Mouse (Mus musculus) embryonic facial prominence, embryonic 10.5 days (tissue): ENCODE measurements around the gene Iqch. TPM values are rescaled to one million over a fixed set of nuclear protein-coding genes. Genes with fewer than 3 reads are reported as not detected.

Experiments
- DNase-seq: peaks from one replicate; pipeline ENCODE4 v3.0.0-alpha.2; 2017; ENCODE audit warnings: low spot score
- H3K27ac ChIP-seq: fragments of 300-500 bp; sonication (generic); replicated peaks from 2 replicates; pipeline ENCODE4 v1.5.1; 2016; ENCODE audit warnings: mild to moderate bottlenecking
- H3K27me3 ChIP-seq: fragments of 300-500 bp; sonication (generic); replicated peaks from 2 replicates; pipeline ENCODE4 v1.6.1; 2016; ENCODE audit warnings: low read depth, mild to moderate bottlenecking; ENCODE audit not compliant: poor library complexity, severe bottlenecking
- H3K36me3 ChIP-seq: fragments of 300-500 bp; sonication (generic); replicated peaks from 2 replicates; pipeline ENCODE4 v1.6.1; 2016; ENCODE audit warnings: mild to moderate bottlenecking, moderate library complexity
- H3K4me1 ChIP-seq: fragments of 300-500 bp; sonication (generic); 2 replicates; pipeline ENCODE4 v1.6.1; 2016
- H3K4me3 ChIP-seq: fragments of 300-500 bp; sonication (generic); 2 replicates; pipeline ENCODE4 v1.5.1; 2016; ENCODE audit warnings: mild to moderate bottlenecking, moderate library complexity
- H3K9me3 ChIP-seq: fragments of 300-500 bp; sonication (generic); 2 replicates; pipeline ENCODE4 v1.6.1; 2016; ENCODE audit warnings: mild to moderate bottlenecking
- WGBS: fragments of 180-500 bp; shearing (Covaris S2); methylation state at CpG from one replicate; pipeline ENCODE4 v1.1.7; 2016; 5-methylcytosine and 5-hydroxymethylcytosine counted together
- polyA plus RNA-seq: library from polyadenylated mRNA; unstranded; fragments of >200 nt; fragmentation: Nextera tagmentation; extraction: Ambion mirVana; gene quantifications from 2 replicates; pipeline ENCODE4 v1.2.1, GENCODE M21; 2016

The Iqch gene
- polyA plus RNA-seq, 1 experiment from 2014 or later = 0.09 TPM

GRCm38 (mm10) chr9:63609776-63610175 lies 7.5 kb upstream of the Iqch start:
- peaks cover 71% of the 10 kb centered on the region for H3K4me1 ChIP-seq
- DNase-seq = no peak

GRCm38 (mm10) chr9:63609246-63609645 lies 7.0 kb upstream of the Iqch start:
- DNase-seq = no peak
- H3K36me3 ChIP-seq = no peaks in the 10 kb centered on the region
- no peak overlapping the region for H3K4me3 ChIP-seq
- H3K27ac ChIP-seq = no peak overlapping the region
- 74% methylated on average over 8 of the region's 8 CpGs for WGBS
- no peaks in the 10 kb centered on the region for H3K27me3 ChIP-seq
- no peaks in the 10 kb centered on the region for H3K9me3 ChIP-seq
- peaks cover 71% of the 10 kb centered on the region for H3K4me1 ChIP-seq

More at GRCm38 (mm10) chr9:63609776-63610175, 7.5 kb upstream of the Iqch start:
- Histone ChIP-seq H3K27ac (no peak overlapping the region), H3K9me3 (no peaks in the 10 kb centered on the region), H3K4me3 (no peak overlapping the region), H3K27me3 (no peaks in the 10 kb centered on the region), H3K36me3 (no peaks in the 10 kb centered on the region)
- WGBS = 95% methylated on average over 2 of the region's 2 CpGs

DNA sequence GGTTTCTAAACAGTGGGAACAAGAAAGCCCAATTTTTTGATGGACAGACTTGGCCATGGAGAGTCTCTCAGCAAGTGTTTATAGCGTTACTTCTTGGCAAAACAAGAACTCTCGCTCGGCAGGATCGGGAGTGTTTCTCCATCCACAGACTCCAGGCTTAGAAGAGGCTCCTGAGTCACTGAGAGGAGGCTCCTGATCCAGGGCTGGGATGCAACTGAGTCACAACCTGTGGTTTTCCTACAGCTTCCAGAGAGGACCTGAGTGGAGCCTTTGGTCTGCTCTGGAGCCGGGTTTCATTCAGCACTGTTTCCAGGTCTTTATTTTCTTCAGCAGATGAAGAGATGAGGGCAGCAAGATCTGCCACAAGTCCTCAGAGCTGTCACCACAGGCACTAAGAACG lies 5.7 kb upstream of the Iqch start:
- Histone ChIP-seq H3K4me1 (peaks cover 71% of the 10 kb centered on the region), H3K27ac (no peak overlapping the region), H3K9me3 (no peaks in the 10 kb centered on the region), H3K27me3 (no peaks in the 10 kb centered on the region), H3K36me3 (no peaks in the 10 kb centered on the region), H3K4me3 (no peak overlapping the region)
- 81% methylated on average over 6 of the region's 6 CpGs for WGBS
- no peak for DNase-seq

DNA sequence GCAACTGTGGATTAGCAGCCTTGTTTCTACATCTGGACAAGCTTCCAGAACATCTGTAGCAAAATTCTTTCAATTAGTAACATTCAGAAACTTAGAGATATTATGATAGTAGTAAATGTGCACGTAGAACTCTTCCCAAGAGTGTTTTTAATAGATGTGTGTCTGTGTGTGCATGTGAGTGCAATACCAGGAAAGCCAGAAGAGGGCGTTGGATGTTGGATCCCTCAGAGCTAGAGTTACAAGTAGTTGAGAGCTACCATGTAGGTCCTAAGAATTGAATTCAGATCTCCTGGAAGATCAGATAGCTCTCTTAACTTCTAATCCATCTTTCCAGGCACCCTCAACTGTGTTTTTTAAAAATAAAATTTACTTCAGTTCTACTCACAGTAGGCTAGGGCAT lies 4.3 kb upstream of the Iqch start:
- H3K27me3 ChIP-seq = no peaks in the 10 kb centered on the region
- DNase-seq = no peak
- H3K4me3 ChIP-seq = no peak overlapping the region
- no peaks in the 10 kb centered on the region for H3K9me3 ChIP-seq
- 72% methylated on average over 2 of the region's 2 CpGs for WGBS
- no peaks in the 10 kb centered on the region for H3K36me3 ChIP-seq
- H3K27ac ChIP-seq = no peak overlapping the region
- H3K4me1 ChIP-seq = peaks cover 67% of the 10 kb centered on the region

DNA sequence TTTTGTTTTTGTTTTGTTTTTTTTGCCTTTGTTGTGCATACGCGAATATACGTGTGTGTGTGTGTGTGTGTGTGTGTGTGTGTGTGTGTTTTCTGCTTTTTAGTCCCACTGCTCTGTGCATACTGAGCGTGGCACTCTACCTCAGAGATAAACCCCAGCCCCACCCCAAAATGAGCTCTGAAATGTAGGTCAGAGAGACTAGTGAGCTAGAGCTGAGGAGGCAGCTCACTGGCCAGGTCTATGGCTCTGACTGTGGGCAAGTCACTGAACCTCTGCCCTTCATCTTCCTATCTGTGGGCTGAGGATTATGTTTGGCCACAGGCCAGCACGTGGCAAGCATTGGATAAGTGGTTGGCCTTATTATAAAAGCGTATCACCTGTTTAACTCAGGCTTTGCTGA lies 1.6 kb upstream of the Iqch start:
- DNase-seq = no peak
- Histone ChIP-seq H3K4me3 (peak overlapping the region; percentile 95), H3K9me3 (no peaks in the 10 kb centered on the region), H3K36me3 (no peaks in the 10 kb centered on the region), H3K27ac (no peak overlapping the region), H3K27me3 (no peaks in the 10 kb centered on the region), H3K4me1 (peaks cover 46% of the 10 kb centered on the region)
- 71% methylated on average over 6 of the region's 6 CpGs for WGBS

DNA sequence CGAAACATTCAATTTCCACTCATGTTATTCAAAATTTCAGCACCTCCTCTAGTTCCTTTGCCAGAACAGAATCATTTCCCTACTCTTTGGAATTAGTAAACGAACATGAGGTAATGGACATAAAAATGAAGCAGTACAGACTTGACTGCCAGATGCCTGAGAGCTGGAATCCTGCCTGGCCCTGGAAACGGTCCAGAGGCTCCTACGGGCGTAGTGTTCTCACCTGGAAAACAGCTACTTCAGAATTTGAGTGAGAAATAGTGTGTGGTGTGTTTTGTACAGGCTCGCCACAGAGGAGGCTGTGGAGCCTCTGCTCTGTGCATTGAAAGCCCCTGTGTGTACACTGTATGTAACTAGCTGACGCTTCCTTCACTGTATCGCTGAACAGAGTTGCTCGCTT lies 5.6 kb downstream of the Iqch start:
- no peak overlapping the region for H3K27ac ChIP-seq
- no peak overlapping the region for H3K4me3 ChIP-seq
- no peaks in the 10 kb centered on the region for H3K27me3 ChIP-seq
- H3K9me3 ChIP-seq = no peaks in the 10 kb centered on the region
- peaks cover 6% of the 10 kb centered on the region; the same call in 1 of the 2 replicates for H3K4me1 ChIP-seq
- no peaks in the 10 kb centered on the region for H3K36me3 ChIP-seq
- WGBS = 89% methylated on average over 9 of the region's 9 CpGs
- DNase-seq = no peak

- Histone ChIP-seq H3K4me1 (peaks cover 6% of the 10 kb centered on the region; the same call in 1 of the 2 replicates), H3K27me3 (no peaks in the 10 kb centered on the region), H3K4me3 (no peak overlapping the region), H3K27ac (no peak overlapping the region), H3K9me3 (no peaks in the 10 kb centered on the region), H3K36me3 (no peaks in the 10 kb centered on the region)
- no peak for DNase-seq
- WGBS = 87% methylated on average over 8 of the region's 8 CpGs
Observed at GRCm38 (mm10) chr9:63595652-63596051, 6.6 kb downstream of the Iqch start.

DNA sequence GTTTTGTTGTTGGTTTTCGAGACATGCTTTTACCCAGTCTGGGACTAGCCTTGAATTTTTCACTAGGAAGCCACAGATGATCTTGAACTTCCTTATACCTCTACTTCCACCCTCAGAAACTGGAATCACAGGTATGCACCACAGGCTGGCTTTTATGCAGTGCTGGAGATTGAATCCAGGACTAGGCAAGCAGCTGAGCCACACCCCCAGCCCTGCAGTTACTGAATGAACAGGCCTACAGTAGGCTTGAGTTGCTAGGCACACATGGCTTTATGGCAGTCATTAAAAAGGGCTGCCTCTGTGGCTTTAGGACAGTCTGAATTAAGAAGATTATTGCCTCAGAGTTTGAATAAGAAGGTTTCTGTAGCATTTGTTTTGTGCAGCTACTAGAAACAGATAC lies 7.3 kb downstream of the Iqch start:
- H3K27me3 ChIP-seq = no peaks in the 10 kb centered on the region
- H3K4me3 ChIP-seq = no peak overlapping the region
- H3K27ac ChIP-seq = no peak overlapping the region
- no peaks in the 10 kb centered on the region for H3K36me3 ChIP-seq
- H3K4me1 ChIP-seq = peaks cover 3% of the 10 kb centered on the region; the same call in 1 of the 2 replicates
- no peaks in the 10 kb centered on the region for H3K9me3 ChIP-seq
- 97% methylated on average over 1 of the region's 1 CpGs for WGBS
- DNase-seq = no peak

GRCm38 (mm10) chr9:63591661-63592256 lies 10.5 kb downstream of the Iqch start:
- WGBS = 92% methylated on average over 8 of the region's 8 CpGs

DNA sequence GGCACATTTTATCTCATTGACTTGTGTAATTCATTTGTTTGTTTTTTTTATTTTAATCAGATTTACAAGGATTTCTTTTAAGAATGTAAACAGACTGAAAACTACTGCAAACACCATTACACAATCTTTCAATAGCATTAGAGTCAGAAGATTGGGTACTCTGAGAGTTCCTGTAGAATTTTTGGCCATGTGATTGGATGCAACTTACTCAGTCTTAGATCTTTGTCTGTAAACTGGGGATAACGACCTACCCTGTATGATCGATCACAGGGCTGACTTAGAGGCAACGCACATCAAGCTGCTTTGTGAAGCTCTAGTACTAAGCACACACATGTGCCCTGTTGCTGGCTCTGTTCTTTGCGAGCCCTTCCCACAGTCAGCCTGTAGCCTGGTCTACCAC lies 11.7 kb downstream of the Iqch start:
- Histone ChIP-seq H3K9me3 (no peaks in the 10 kb centered on the region), H3K27ac (no peak overlapping the region), H3K4me1 (peaks cover 3% of the 10 kb centered on the region; the same call in 1 of the 2 replicates), H3K36me3 (no peaks in the 10 kb centered on the region), H3K4me3 (no peak overlapping the region), H3K27me3 (no peaks in the 10 kb centered on the region)
- no peak for DNase-seq
- 91% methylated on average over 4 of the region's 4 CpGs for WGBS

More at GRCm38 (mm10) chr9:63591661-63592256, 10.5 kb downstream of the Iqch start:
- Histone ChIP-seq H3K4me1 (peaks cover 3% of the 10 kb centered on the region; the same call in 1 of the 2 replicates), H3K4me3 (no peak overlapping the region), H3K27ac (no peak overlapping the region), H3K36me3 (no peaks in the 10 kb centered on the region), H3K9me3 (no peaks in the 10 kb centered on the region), H3K27me3 (no peaks in the 10 kb centered on the region)
- DNase-seq = no peak

- Histone ChIP-seq H3K36me3 (no peaks in the 10 kb centered on the region), H3K27me3 (no peaks in the 10 kb centered on the region; the same call in 1 of the 2 replicates), H3K9me3 (no peaks in the 10 kb centered on the region), H3K27ac (no peak overlapping the region), H3K4me3 (no peak overlapping the region), H3K4me1 (peaks cover 3% of the 10 kb centered on the region; the same call in 1 of the 2 replicates)
- 78% methylated on average over 6 of the region's 6 CpGs for WGBS
- DNase-seq = no peak
Observed at GRCm38 (mm10) chr9:63589209-63589608, 13.1 kb downstream of the Iqch start.

GRCm38 (mm10) chr9:63585251-63585650 lies 17.0 kb downstream of the Iqch start:
- no peak for DNase-seq
- Histone ChIP-seq H3K4me1 (no peaks in the 10 kb centered on the region; the same call in 1 of the 2 replicates), H3K27ac (no peak overlapping the region), H3K9me3 (no peaks in the 10 kb centered on the region), H3K4me3 (no peak overlapping the region), H3K27me3 (no peaks in the 10 kb centered on the region; the same call in 1 of the 2 replicates), H3K36me3 (no peaks in the 10 kb centered on the region)
- WGBS = 89% methylated on average over 6 of the region's 6 CpGs

DNA sequence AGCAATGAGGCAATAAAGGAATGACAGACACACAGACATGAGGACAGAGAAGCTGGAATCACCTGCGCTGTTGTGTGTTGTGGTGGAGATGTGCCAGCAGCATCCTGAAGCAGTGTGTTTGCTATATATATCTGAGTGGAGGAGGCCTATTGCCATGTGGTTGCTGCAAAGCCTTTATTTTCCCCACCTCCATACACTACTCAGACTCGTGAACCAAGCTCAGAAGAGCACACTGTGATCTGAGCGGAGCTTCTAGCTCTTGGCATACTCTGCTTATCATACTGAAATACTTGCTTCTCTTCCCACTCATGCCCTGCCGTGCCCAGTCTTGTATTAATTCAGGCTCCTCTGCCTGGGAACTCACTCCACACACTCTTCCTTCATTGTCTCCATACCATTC lies 20.5 kb downstream of the Iqch start:
- Histone ChIP-seq H3K27ac (no peak overlapping the region), H3K9me3 (no peaks in the 10 kb centered on the region), H3K27me3 (peaks cover 5% of the 10 kb centered on the region), H3K4me3 (no peak overlapping the region), H3K4me1 (peaks cover 7% of the 10 kb centered on the region), H3K36me3 (no peaks in the 10 kb centered on the region)
- WGBS = 84% methylated on average over 4 of the region's 4 CpGs
- DNase-seq = no peak
